Mouse (Mus musculus): Measurements from ENCODE around the gene Sp1. TPM values are rescaled to one million over a fixed set of nuclear protein-coding genes. Genes with fewer than 3 reads are reported as not detected.

The Sp1 gene
- total and polyA plus RNA-seq, 3 experiments, result 23.5 to 31.8 (median 27.1) TPM

DNA sequence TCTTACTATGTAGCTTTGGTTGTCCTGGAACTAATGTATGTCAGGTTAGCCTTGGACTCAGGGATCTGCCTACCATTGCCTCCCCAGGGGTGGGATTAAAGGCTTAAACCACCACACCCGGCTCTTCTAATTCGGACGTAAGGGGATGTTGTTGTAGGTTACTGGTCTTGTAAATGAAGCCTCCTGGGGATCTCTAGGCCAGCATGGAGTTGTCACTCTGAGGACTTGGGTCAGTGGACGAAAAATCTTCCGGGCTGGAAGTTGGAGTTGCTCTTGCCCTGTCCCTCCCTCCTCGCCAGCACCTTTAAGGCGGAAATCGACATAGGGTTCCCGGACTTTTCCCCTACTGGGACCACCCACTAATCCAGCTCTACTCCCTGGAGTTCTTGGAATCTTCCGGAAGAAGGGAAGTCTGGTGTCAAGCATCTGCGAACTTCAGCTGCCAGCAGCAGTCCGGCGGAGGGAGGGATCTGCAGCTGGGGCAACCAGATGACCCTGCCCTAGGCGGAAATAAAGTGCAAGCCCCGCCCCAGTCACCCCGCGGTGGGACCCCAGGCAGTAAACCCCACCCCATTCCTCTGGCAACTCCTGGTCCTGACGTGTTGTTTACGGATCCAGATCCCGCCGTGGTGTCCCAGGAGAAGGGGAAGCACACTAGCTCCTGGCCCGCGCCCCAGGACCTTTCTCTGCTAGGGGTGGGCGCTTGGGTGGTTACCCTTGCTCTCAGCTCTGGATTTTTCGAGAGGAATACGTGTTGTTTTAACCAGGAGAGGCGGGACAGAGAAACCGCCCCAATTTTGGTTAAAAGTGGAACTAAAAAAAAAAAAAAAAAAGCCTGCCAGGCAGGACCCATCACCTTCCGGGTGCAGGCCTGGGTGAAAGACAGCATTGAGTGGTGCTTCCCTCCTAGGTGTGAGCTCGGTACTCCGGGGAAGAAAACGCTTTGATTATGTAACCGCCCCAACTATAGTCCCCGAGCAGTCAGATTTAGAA, 6.4 kb upstream of the Sp1 start:
- Histone ChIP-seq H3K79me2 (replicated peaks; ENCODE audit: control insufficient read depth, extremely low read depth, insufficient read depth, poor library complexity, severe bottlenecking) (no peaks in the 10 kb centered on the region), H3K4me1 (ENCODE audit: control insufficient read depth in 1 of 2, insufficient read depth in 2 of 2) (peaks cover 5 to 24% of the 10 kb centered on the region in 2 experiments; a peak in 3 of 4 replicates), H3K27me3 (replicated peaks) (no peaks in the 10 kb centered on the region), H3K4me3 (replicated peaks in 1 of 3; ENCODE audit: low read depth in 2 of 3, low read length in 2 of 3, poor library complexity in 1 of 3) (peak overlapping the region; percentile 70 to 80 (median 72)), H3K36me3 (replicated peaks in 1 of 2; ENCODE audit: control insufficient read depth in 1 of 2, insufficient read depth in 1 of 2, low read length in 1 of 2) (no peaks in the 10 kb centered on the region), H3K27ac (ENCODE audit: insufficient read depth, low read depth) (peak overlapping the region; percentile 72), H3K9ac (ENCODE audit: insufficient read depth, low read depth) (peak overlapping the region; percentile 88), H3K9me3 (replicated peaks; ENCODE audit: low read length) (no peaks in the 10 kb centered on the region), H3K4me2 (ENCODE audit: insufficient read depth, low read depth, poor library complexity, severe bottlenecking) (peak overlapping the region; percentile 87)
- dilution Hi-C loops (cut with MboI; ENCODE audit: extremely low pct_ligation_motif_present, extremely low pct_unique_long_range_greater_than_20kb, low sequenced_read_pairs) (no loop called here), in situ Hi-C loops (cut with MboI; ENCODE audit: low pct_ligation_motif_present, low pct_unique_long_range_greater_than_20kb, low sequenced_read_pairs) (no loop called here)
- TF ChIP-seq RAD21 (IDR thresholded peaks at IDR 0.05; ENCODE audit: low read depth, low read length), result no peak
- TF ChIP-seq EP300 (IDR thresholded peaks at IDR 0.05; ENCODE audit: low read length), result 0 out of 2 replicates have a peak, but pooled peaks have one; percentile 6
- peak; percentile 8; the same call in 1 of the 2 replicates for TF ChIP-seq ETS1 (conservative IDR thresholded peaks at IDR 0.05; ENCODE audit: low read depth, low read length)
- TF ChIP-seq MAFK (IDR thresholded peaks at IDR 0.05; ENCODE audit: insufficient replicate concordance, low read length), result no peak
- no peak for TF ChIP-seq CTCF (conservative IDR thresholded peaks at IDR 0.05 in 1 of 2, IDR thresholded peaks at IDR 0.05 in 1 of 2; ENCODE audit: low read depth in 2 of 2, low read length in 2 of 2)
- no peak for TF ChIP-seq NRF1 (IDR thresholded peaks at IDR 0.05; ENCODE audit: low read depth, low read length)
- no peak for TF ChIP-seq JUND (conservative IDR thresholded peaks at IDR 0.05; ENCODE audit: low read depth, low read length)
- peak; percentile 96 for TF ChIP-seq ZNF384 (IDR thresholded peaks at IDR 0.05; ENCODE audit: low read depth, low read length)
- peak; percentile 74; the same call in 1 of the 2 replicates for TF ChIP-seq CHD1 (IDR thresholded peaks at IDR 0.05; ENCODE audit: low read depth, low read length)
- TF ChIP-seq ZC3H11A (IDR thresholded peaks at IDR 0.05; ENCODE audit: low read depth, low read length), result no peak
- no peak for TF ChIP-seq MYC (IDR thresholded peaks at IDR 0.05; ENCODE audit: low read depth, low read length)
- TF ChIP-seq POLR2AphosphoS2 (IDR thresholded peaks at IDR 0.05; ENCODE audit: low read depth, low read length), result 0 out of 2 replicates have a peak, but pooled peaks have one; percentile 36
- no peak for TF ChIP-seq BHLHE40 (IDR thresholded peaks at IDR 0.05; ENCODE audit: low read depth, low read length)
- peak; percentile 56; the same call in 1 of the 2 replicates for TF ChIP-seq TCF12 (IDR thresholded peaks at IDR 0.05; ENCODE audit: low read depth, low read length)
- TF ChIP-seq MAZ (IDR thresholded peaks at IDR 0.05; ENCODE audit: low read depth, low read length), result peak; percentile 81
- no peak for TF ChIP-seq RCOR1 (conservative IDR thresholded peaks at IDR 0.05; ENCODE audit: low read depth, low read length)
- TF ChIP-seq PAX5 (IDR thresholded peaks at IDR 0.05; ENCODE audit: low read length), result no peak
- peak; percentile 80 for TF ChIP-seq MXI1 (IDR thresholded peaks at IDR 0.05; ENCODE audit: low read depth, low read length)
- TF ChIP-seq KAT2A (IDR thresholded peaks at IDR 0.05; ENCODE audit: insufficient replicate concordance, low read length), result 0 out of 2 replicates have a peak, but pooled peaks have one; percentile 9
- no peak for TF ChIP-seq TBP (conservative IDR thresholded peaks at IDR 0.05; ENCODE audit: low read depth, low read length)
- peak; percentile 74; the same call in 1 of the 2 replicates for TF ChIP-seq POLR2A (IDR thresholded peaks at IDR 0.05; ENCODE audit: low read depth, low read length)
- peak; percentile 13; the same call in 1 of the 2 replicates for TF ChIP-seq MAX (IDR thresholded peaks at IDR 0.05; ENCODE audit: low read length)
- TF ChIP-seq MEF2A (IDR thresholded peaks at IDR 0.05; ENCODE audit: borderline replicate concordance, low read depth, low read length), result no peak; the same call in 1 of the 2 replicates
- TF ChIP-seq JUN (IDR thresholded peaks at IDR 0.05; ENCODE audit: insufficient read depth, low read depth, low read length), result no peak
- peak; percentile 82 for TF ChIP-seq SIN3A (IDR thresholded peaks at IDR 0.05; ENCODE audit: low read length)
- peak; percentile 71; the same call in 1 of the 2 replicates for TF ChIP-seq ZMIZ1 (IDR thresholded peaks at IDR 0.05; ENCODE audit: low read depth, low read length)
- peak; percentile 74 for TF ChIP-seq NELFE (IDR thresholded peaks at IDR 0.05; ENCODE audit: low read depth, low read length)
- no peak; the same call in 1 of the 2 replicates for TF ChIP-seq USF1 (IDR thresholded peaks at IDR 0.05; ENCODE audit: low read depth, low read length)
- peak; percentile 66 for TF ChIP-seq ELF1 (IDR thresholded peaks at IDR 0.05; ENCODE audit: low read depth, low read length)
- TF ChIP-seq HCFC1 (IDR thresholded peaks at IDR 0.05; ENCODE audit: low read depth, low read length), result peak; percentile 24
- TF ChIP-seq IRF4 (IDR thresholded peaks at IDR 0.05; ENCODE audit: low read depth, low read length), result no peak; the same call in 1 of the 2 replicates
- peak; percentile 73 for DNase-seq (ENCODE audit: extremely low read depth)
